Mouse (Mus musculus): ENCODE measurements around the gene Fcamr.

Gene Fcamr

GRCm38 (mm10) chr1:130800602-130801001 lies at the start of gene Fcamr:
Gene Fcamr, plus strand, starts transcription at chr1:130800902.
- no peak for DNase-seq

GRCm38 (mm10) chr1:130759689-130760088 lies 41.0 kb upstream of the Fcamr start:
- no peak for DNase-seq

- no peak for DNase-seq
Observed at GRCm38 (mm10) chr1:130761597-130761996, 39.1 kb upstream of the Fcamr start.

GRCm38 (mm10) chr1:130762045-130762760 lies 38.5 kb upstream of the Fcamr start:
- no peak for DNase-seq

GRCm38 (mm10) chr1:130764027-130764461 lies 36.7 kb upstream of the Fcamr start:
- no peak for DNase-seq

GRCm38 (mm10) chr1:130767066-130767465 lies 33.6 kb upstream of the Fcamr start:
- DNase-seq: no peak

GRCm38 (mm10) chr1:130769925-130770324 lies 30.8 kb upstream of the Fcamr start:
- DNase-seq: no peak

- no peak for DNase-seq
Observed at GRCm38 (mm10) chr1:130770487-130770886, 30.2 kb upstream of the Fcamr start.

GRCm38 (mm10) chr1:130770981-130771494 lies 29.7 kb upstream of the Fcamr start:
- no peak for DNase-seq

GRCm38 (mm10) chr1:130775234-130775633 lies 25.5 kb upstream of the Fcamr start:
- no peak for DNase-seq

- no peak for DNase-seq
Observed at GRCm38 (mm10) chr1:130775691-130776331, 24.9 kb upstream of the Fcamr start.

- DNase-seq: no peak
Observed at GRCm38 (mm10) chr1:130776645-130777044, 24.1 kb upstream of the Fcamr start.

- DNase-seq: no peak
Observed at GRCm38 (mm10) chr1:130779867-130780266, 20.8 kb upstream of the Fcamr start.

- DNase-seq: no peak
Observed at GRCm38 (mm10) chr1:130784054-130784453, 16.6 kb upstream of the Fcamr start.

GRCm38 (mm10) chr1:130787001-130787400 lies 13.7 kb upstream of the Fcamr start:
- DNase-seq: no peak

- no peak for DNase-seq
Observed at GRCm38 (mm10) chr1:130789512-130790451, 10.9 kb upstream of the Fcamr start.

- DNase-seq: no peak
Observed at GRCm38 (mm10) chr1:130795331-130795730, 5.4 kb upstream of the Fcamr start.

GRCm38 (mm10) chr1:130796967-130797684 lies 3.6 kb upstream of the Fcamr start:
- peak; percentile 13 for DNase-seq

GRCm38 (mm10) chr1:130798037-130798436 lies 2.7 kb upstream of the Fcamr start:
- DNase-seq: no peak

- no peak for DNase-seq
Observed at GRCm38 (mm10) chr1:130798551-130798950, 2.2 kb upstream of the Fcamr start.

GRCm38 (mm10) chr1:130799399-130799798 lies 1.3 kb upstream of the Fcamr start:
- no peak for DNase-seq

GRCm38 (mm10) chr1:130801511-130801910 lies 809 bp downstream of the Fcamr start:
- DNase-seq: no peak
